Mouse (Mus musculus): ENCODE results near the gene Il4.
"Not testable (repeated sequence)": the region's sequence is repeated elsewhere in the genome, so short reads cannot be mapped to it uniquely, and the experiment has no call there.

The Il4 gene

DNA sequence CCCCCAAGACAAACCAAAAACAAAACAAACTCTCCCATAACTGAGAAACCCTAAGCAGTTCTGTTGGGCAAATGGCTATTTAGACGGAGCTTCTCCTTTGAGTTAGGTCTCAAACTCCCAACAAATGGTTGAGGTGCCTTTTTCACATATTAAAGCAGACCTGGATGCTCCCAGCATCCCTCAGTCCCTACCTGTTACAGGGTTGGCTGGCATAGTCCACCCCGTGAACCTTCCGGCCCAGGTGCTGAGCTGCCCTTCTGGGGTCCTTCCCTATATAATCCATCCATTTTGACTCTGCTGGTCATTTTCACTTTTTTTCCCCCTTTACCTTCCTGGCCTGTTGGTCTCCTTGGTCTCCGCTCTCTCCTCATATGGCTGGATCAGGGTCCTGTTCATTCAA is 51.8 kb downstream of the Il4 start:
- DNase-seq (ENCODE audit: low spot score in 2 of 2) = no peak

DNA sequence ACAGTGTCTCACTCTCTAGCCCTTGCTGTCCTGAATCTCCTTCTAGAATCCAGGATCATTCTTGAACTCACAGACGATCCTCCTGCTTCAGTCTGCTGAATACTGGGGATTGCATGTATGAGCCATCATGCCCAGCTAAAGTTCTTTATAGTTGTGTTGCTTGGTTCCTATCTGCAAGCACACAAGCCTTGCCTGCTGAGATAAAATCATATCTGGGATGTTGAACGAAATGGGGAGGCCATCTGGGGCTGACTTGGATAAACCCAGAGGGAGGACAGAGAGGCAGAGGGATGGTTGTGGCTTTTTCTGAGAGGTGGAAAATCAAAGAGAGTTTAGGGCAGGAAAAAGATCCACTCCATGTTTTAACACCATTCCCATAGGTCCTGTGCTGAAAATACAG is 56.5 kb downstream of the Il4 start:
- no peak for DNase-seq (ENCODE audit: low spot score in 2 of 2)

DNA sequence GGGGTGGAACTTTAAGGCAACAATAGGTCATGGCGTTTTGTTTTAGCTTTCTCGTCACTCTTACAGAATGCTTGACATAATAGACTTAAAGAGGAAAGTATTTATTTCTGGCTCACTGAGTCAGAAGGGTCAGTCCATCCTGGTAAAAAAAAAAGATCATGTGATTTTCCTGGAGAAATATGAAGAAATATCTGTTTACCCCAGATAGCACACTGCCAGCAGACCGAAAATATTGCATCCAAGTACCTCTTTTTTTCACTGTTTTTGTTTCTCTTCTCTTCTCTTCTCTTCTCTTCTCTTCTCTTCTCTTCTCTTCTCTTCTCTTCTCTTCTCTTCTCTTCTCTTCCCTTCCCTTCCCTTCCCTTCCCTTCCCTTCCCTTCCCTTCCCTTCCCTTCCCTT is 58.5 kb downstream of the Il4 start:
- not testable (repeated sequence) for DNase-seq (ENCODE audit: low spot score in 2 of 2)

DNA sequence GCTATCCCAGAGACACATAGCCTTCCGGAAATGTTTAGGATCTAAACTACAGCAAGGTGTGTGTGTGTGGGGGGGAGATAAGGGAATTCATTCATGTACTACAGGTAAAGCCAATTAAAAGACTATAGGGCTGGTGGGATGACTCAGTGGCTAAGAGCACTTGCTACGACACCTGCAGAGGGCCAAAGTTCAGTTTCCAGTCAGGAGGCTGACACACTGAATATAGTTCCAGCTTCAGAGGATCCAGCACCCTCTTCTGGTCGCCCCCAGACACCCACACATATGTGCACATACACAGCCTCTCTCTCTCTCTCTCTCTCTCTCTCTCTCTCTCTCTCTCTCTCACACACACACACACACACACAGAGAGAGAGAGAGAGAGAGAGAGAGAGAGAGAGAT is 60.5 kb downstream of the Il4 start:
- not testable (repeated sequence) for DNase-seq (ENCODE audit: low spot score in 2 of 2)

DNA sequence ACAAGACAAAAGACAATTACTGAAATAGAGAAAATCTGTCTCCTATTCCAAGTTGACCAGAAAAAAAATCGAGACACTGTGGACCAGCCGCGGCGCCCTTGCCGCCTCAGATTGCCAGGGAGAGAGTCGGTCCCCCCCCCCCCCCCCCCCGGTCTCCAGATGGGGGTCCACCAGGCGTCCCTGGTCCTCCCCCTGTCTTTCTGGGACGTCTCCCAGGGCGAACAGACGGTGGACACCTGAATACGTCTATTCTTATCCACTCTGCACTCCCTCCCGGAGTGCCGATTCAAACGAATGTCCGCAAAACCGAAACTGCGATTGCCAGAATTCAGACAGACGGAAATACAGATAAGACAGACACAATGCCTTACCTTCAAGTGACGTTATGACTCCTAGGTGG is 61.9 kb downstream of the Il4 start:
- DNase-seq (ENCODE audit: low spot score in 2 of 2) = not testable (repeated sequence)

Data from frontal cortex, postnatal 14 days (tissue).